Mouse (Mus musculus) heart, postnatal 0 days (tissue): ENCODE measurements at regions not wholly inside any gene's neighbourhood (a gene's known extent, or its start where the extent isn't known, plus 50 kb on each side); places are given as distances from the start of the nearest gene placed in this dataset.

Source experiments
- CTCF ChIP-seq: IDR thresholded peaks from 2 replicates; pipeline ENCODE4 v1.5.1; 2016; ENCODE audit warnings: antibody characterized with exemption, control low read depth, low read depth
- EP300 ChIP-seq: IDR thresholded peaks from 2 replicates; pipeline ENCODE4 v1.6.1; 2016; ENCODE audit warnings: antibody characterized with exemption, low read depth

- TF ChIP-seq CTCF, result no peak
- no peak for TF ChIP-seq EP300
Measured at GRCm38 (mm10) chr2:133667055-133667395, 115.1 kb downstream of the Bmp2 start.
